Comparison of ENCODE assay signal across 27 mouse cellular contexts in the genomic region with DNA sequence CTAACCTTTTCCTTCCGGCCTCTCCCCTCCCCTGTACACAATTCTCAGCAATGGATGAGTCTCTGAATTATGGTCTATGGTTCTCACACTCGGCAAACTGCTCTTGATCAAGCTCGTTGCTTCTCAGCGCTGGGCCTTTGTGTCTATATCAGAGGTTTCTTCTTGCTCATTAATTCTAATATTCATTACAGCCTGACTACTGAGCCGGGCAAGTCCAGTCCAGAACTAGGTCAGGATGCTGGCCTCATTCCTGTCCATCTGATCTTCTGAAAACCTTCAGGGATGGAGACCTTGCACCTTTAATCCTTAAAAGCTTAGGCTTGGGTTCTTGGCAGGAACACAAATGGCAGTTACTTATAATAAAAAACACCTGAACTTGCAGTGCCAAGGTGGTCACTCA. TPM values are rescaled to one million over a fixed set of nuclear protein-coding genes. Genes with fewer than 3 reads are reported as not detected.
DNase-seq lines count a peak whose midpoint lies in the region; ATAC-seq and TF ChIP-seq lines count a peak whose summit lies in the region.
"Had no signal": no experiment of that assay in that cellular context is flagged by ENCODE, and none has a peak within 500 bp of the region (broad histone marks: within the 10 kb centered on the region; RNA-seq: fewer than 3 reads in every experiment).

No protein-coding gene starts in this region.

- H3K27me3 ChIP-seq in cerebellum, adult 2 months (ENCODE audit: control insufficient read depth, insufficient read depth, low read length): no peaks in the 10 kb centered on the region
- H3K27me3 ChIP-seq: CH12.LX; embryonic facial prominence, embryonic 13.5 days; embryonic facial prominence, embryonic 15.5 days; forebrain, embryonic 13.5 days; forebrain, embryonic 15.5 days; Patski had no signal

- TF ChIP-seq CTCF in cerebellum, adult 2 months (IDR thresholded peaks at IDR 0.05; ENCODE audit: borderline replicate concordance, insufficient read depth, low read depth, low read length): no peak
- no peak for TF ChIP-seq CTCF in gastrocnemius, adult 2 months (IDR thresholded peaks at IDR 0.05)

- TF ChIP-seq POLR2A in cerebellum, adult 2 months (IDR thresholded peaks at IDR 0.05; ENCODE audit: borderline replicate concordance, insufficient read depth, low read length): no peak

- no peak for ATAC-seq in megakaryocyte-erythroid progenitor cell, adult 5-6 weeks (replicated peaks; ENCODE audit: low FRiP score, low TSS enrichment, poor library complexity, severe bottlenecking)
- ATAC-seq: activated CD4-positive, CD25-positive, alpha-beta regulatory T cell, adult 4 months; CD4-positive, CD25-positive, alpha-beta regulatory T cell, adult 4 months; forebrain, embryonic 13.5 days; forebrain, embryonic 15.5 days; forebrain, postnatal 0 days; Patski had no signal

- DNase-seq in cerebellum, adult 2 months: peak in 1 of 2 experiments; percentile 42
- DNase-seq in cerebellum, postnatal 10 days: no peak
- DNase-seq in gastrocnemius, adult 2 months: no peak
- no peak for DNase-seq in gastrocnemius, postnatal 14 days
- DNase-seq in brain, adult 2 months (ENCODE audit: low read depth, low spot score): peak; percentile 56
- peak; percentile 61 for DNase-seq in retina, embryonic 14.5 days (ENCODE audit: low spot score)
- no peak for DNase-seq in spleen, postnatal 36 days (ENCODE audit: low spot score in 2 of 2)
- DNase-seq: adrenal gland, adult 8-10 months; adrenal gland, postnatal 14 days; adrenal gland, postnatal 36 days; B cell, adult 2 months; cerebellum, adult 11 months; cerebellum, adult 8-10 months; cerebellum, postnatal 14 days; embryo, embryonic 11 days; forebrain, postnatal 0 days had no signal

- peaks cover 7% of the 10 kb centered on the region for H3K4me1 ChIP-seq in cerebellum, adult 2 months (ENCODE audit: control insufficient read depth, insufficient read depth, low read length)
- H3K4me1 ChIP-seq: embryonic facial prominence, embryonic 13.5 days; embryonic facial prominence, embryonic 15.5 days; forebrain, embryonic 13.5 days; forebrain, embryonic 15.5 days had no signal

- peak overlapping the region; percentile 36 for H3K27ac ChIP-seq in cerebellum, adult 2 months (ENCODE audit: insufficient read depth, low read length)
- peak overlapping the region; percentile 97 for H3K27ac ChIP-seq in gastrocnemius, adult 2 months
- H3K27ac ChIP-seq: embryonic facial prominence, embryonic 13.5 days; embryonic facial prominence, embryonic 15.5 days; forebrain, embryonic 13.5 days; forebrain, embryonic 15.5 days had no signal

- H3K4me3 ChIP-seq in cerebellum, adult 2 months (replicated peaks; ENCODE audit: insufficient read depth, low read depth, low read length): no peak overlapping the region
- H3K4me3 ChIP-seq in gastrocnemius, adult 2 months: no peak overlapping the region
- H3K4me3 ChIP-seq: embryonic facial prominence, embryonic 13.5 days; embryonic facial prominence, embryonic 15.5 days; forebrain, embryonic 13.5 days; forebrain, embryonic 15.5 days had no signal

- intact Hi-C loops in gastrocnemius, adult 2 months (cut with DNase I): no loop called here
- intact Hi-C loops in gastrocnemius, postnatal 14 days (cut with DNase I; ENCODE audit: low total_unique reads): no loop called here

- WGBS in cerebellum, adult 2 months: 29% methylated on average over 5 of the region's 5 CpGs

RNA-seq across cellular contexts. Expression of gene Stac3, which starts 2.0 kb away (rescaled TPM):
- polyA plus RNA-seq in cerebellum, adult 2 months (2012; rRNA removed): 8.3 TPM in 2 replicates
- 100 to 1,000 TPM; 393 to 462 TPM for total RNA-seq in gastrocnemius, adult 2 months (2021)
- total RNA-seq in gastrocnemius, postnatal 14 days (2021): 100 to 1,000 TPM; 315 to 336 TPM
- not detected in 2 replicates for total RNA-seq in megakaryocyte-erythroid progenitor cell, adult 5-6 weeks (2014; fragmentation: Nextera tagmentation)
- total RNA-seq in megakaryocyte-erythroid progenitor cell, adult 5-6 weeks (2017): not detected in 2 replicates
- total RNA-seq: common myeloid progenitor, adult 5-6 weeks had no signal
- polyA plus RNA-seq: forebrain, embryonic 11.5 days had no signal

RNA-seq across cellular contexts. Expression of gene Ndufa4l2, which starts 15.3 kb away (rescaled TPM):
- polyA plus RNA-seq in cerebellum, adult 2 months (2012; rRNA removed): 10.4 and 11.5 TPM in 2 replicates
- total RNA-seq in gastrocnemius, adult 2 months (2021): 10 to 100 TPM in 1 of 2 experiments, 1 to 10 TPM in 1; 8.1 to 16.5 TPM
- 10 to 100 TPM; 23.3 to 25.3 TPM for total RNA-seq in gastrocnemius, postnatal 14 days (2021)
- not detected in 2 replicates for total RNA-seq in megakaryocyte-erythroid progenitor cell, adult 5-6 weeks (2014; fragmentation: Nextera tagmentation)
- total RNA-seq in megakaryocyte-erythroid progenitor cell, adult 5-6 weeks (2017): not detected in 2 replicates
- total RNA-seq: common myeloid progenitor, adult 5-6 weeks had no signal
- polyA plus RNA-seq: activated CD4-positive, CD25-positive, alpha-beta regulatory T cell, adult 4 months; CD4-positive, CD25-positive, alpha-beta regulatory T cell, adult 4 months had no signal

RNA-seq across cellular contexts. Expression of gene Shmt2, which starts 22.7 kb away (rescaled TPM):
- polyA plus RNA-seq in cerebellum, adult 2 months (2012; rRNA removed): 68.2 and 69.8 TPM in 2 replicates
- total RNA-seq in gastrocnemius, adult 2 months (2021): 10 to 100 TPM; 22.7 to 28.9 TPM
- total RNA-seq in gastrocnemius, postnatal 14 days (2021): 10 to 100 TPM; 29.4 to 33.1 TPM
- 159 and 164 TPM in 2 replicates for total RNA-seq in megakaryocyte-erythroid progenitor cell, adult 5-6 weeks (2014; fragmentation: Nextera tagmentation)
- total RNA-seq in megakaryocyte-erythroid progenitor cell, adult 5-6 weeks (2017): 76.6 and 87.1 TPM in 2 replicates

RNA-seq across cellular contexts. Expression of gene Nxph4, which starts 34.8 kb away (rescaled TPM):
- 30.3 and 33.8 TPM in 2 replicates for polyA plus RNA-seq in cerebellum, adult 2 months (2012; rRNA removed)
- under 1 TPM; 0.17 to 0.23 TPM for total RNA-seq in gastrocnemius, adult 2 months (2021)
- total RNA-seq in gastrocnemius, postnatal 14 days (2021): 1 to 10 TPM; 1.3 to 1.5 TPM
- not detected in 2 replicates for total RNA-seq in megakaryocyte-erythroid progenitor cell, adult 5-6 weeks (2014; fragmentation: Nextera tagmentation)
- not detected in 2 replicates for total RNA-seq in megakaryocyte-erythroid progenitor cell, adult 5-6 weeks (2017)
- total RNA-seq: common myeloid progenitor, adult 5-6 weeks had no signal
- polyA plus RNA-seq: activated CD4-positive, CD25-positive, alpha-beta regulatory T cell, adult 4 months; CD4-positive, CD25-positive, alpha-beta regulatory T cell, adult 4 months had no signal

Comparison
In these comparisons a context has a peak if more than half of its experiments do, and no peak if none do; other contexts are left out.
1. DNase-seq: peak in brain, adult 2 months (single experiment) and retina, embryonic 14.5 days (single experiment); none in cerebellum, postnatal 10 days (0 of 2), gastrocnemius, adult 2 months (single experiment), gastrocnemius, postnatal 14 days (single experiment) and spleen, postnatal 36 days (0 of 2).
2. RNA of gene Stac3, which starts 2.0 kb away (total RNA-seq): 393 to 462 TPM in gastrocnemius, adult 2 months and 315 to 336 TPM in gastrocnemius, postnatal 14 days; not detected in megakaryocyte-erythroid progenitor cell, adult 5-6 weeks; every median in the first group is over 100 times any median in the second.
3. RNA of gene Ndufa4l2, which starts 15.3 kb away (total RNA-seq): 23.3 to 25.3 TPM in gastrocnemius, postnatal 14 days and 8.1 to 16.5 TPM in gastrocnemius, adult 2 months; not detected in megakaryocyte-erythroid progenitor cell, adult 5-6 weeks; every median in the first group is over 4 times any median in the second.